Mouse (Mus musculus) gastrocnemius, postnatal 4 days (tissue): ENCODE data around the gene Notch3. TPM values are rescaled to one million over a fixed set of nuclear protein-coding genes. Genes with fewer than 3 reads are reported as not detected.
A peak's percentile ranks its signal among the peaks of the same experiment; 100 is the strongest.
"Not testable (repeated sequence)": the region's sequence is repeated elsewhere in the genome, so short reads cannot be mapped to it uniquely, and the experiment has no call there.

Experiments
- DNase-seq, 2 experiments: peaks; one replicate each; pipeline ENCODE4 v3.0.0; 2021 to 2022; ENCODE audit warnings: low spot score in 2 of 2, mixed read lengths in 2 of 2
- total RNA-seq, 2 experiments: library from RNA; stranded (reverse); gene quantifications; 2 replicates each; pipeline ENCODE4 v1.2.3; 2021

The Notch3 gene
- total RNA-seq, 2 experiments from 2014 or later = 68.4 to 68.9 TPM

GRCm38 (mm10) chr17:32119196-32119595 is 47.5 kb downstream of the Notch3 start:
- no peak for DNase-seq

- DNase-seq = no peak
Observed at GRCm38 (mm10) chr17:32118484-32118883, 48.2 kb downstream of the Notch3 start.

GRCm38 (mm10) chr17:32117872-32118421 is 48.7 kb downstream of the Notch3 start:
- peak in 1 of 2 experiments; percentile 40 for DNase-seq

- peak in 1 of 2 experiments; percentile 55 for DNase-seq
Observed at GRCm38 (mm10) chr17:32117287-32117871, 49.3 kb downstream of the Notch3 start.

- DNase-seq = no peak
Observed at GRCm38 (mm10) chr17:32116586-32117286, 49.9 kb downstream of the Notch3 start.

GRCm38 (mm10) chr17:32114486-32114885 is 52.2 kb downstream of the Notch3 start:
- not testable (repeated sequence) for DNase-seq

GRCm38 (mm10) chr17:32113523-32114421 is 52.9 kb downstream of the Notch3 start:
- peak; percentile 39 to 64 for DNase-seq

GRCm38 (mm10) chr17:32113255-32113522 is 53.5 kb downstream of the Notch3 start:
- DNase-seq = no peak

GRCm38 (mm10) chr17:32112434-32113254 is 54.0 kb downstream of the Notch3 start:
- DNase-seq = no peak

GRCm38 (mm10) chr17:32110980-32111780 is 55.5 kb downstream of the Notch3 start:
- DNase-seq = no peak

GRCm38 (mm10) chr17:32110424-32110823 is 56.2 kb downstream of the Notch3 start:
- DNase-seq = no peak

GRCm38 (mm10) chr17:32109201-32109940 is 57.3 kb downstream of the Notch3 start:
- no peak for DNase-seq

GRCm38 (mm10) chr17:32108320-32109011 is 58.2 kb downstream of the Notch3 start:
- DNase-seq = not testable (repeated sequence)

GRCm38 (mm10) chr17:32107877-32108276 is 58.8 kb downstream of the Notch3 start:
- no peak for DNase-seq

- no peak for DNase-seq
Observed at GRCm38 (mm10) chr17:32106358-32106757, 60.3 kb downstream of the Notch3 start.

GRCm38 (mm10) chr17:32103054-32103453 is 63.6 kb downstream of the Notch3 start:
- DNase-seq = no peak

GRCm38 (mm10) chr17:32099943-32100586 is 66.6 kb downstream of the Notch3 start:
- no peak for DNase-seq

- no peak for DNase-seq
Observed at GRCm38 (mm10) chr17:32099574-32099942, 67.1 kb downstream of the Notch3 start.
